Mouse (Mus musculus) hindlimb bud, embryonic 11.5 days (tissue): ENCODE data around the gene Serbp1.

ENCODE experiments used
- DNase-seq: peaks from one replicate; pipeline ENCODE4 v3.0.0-alpha.2; 2012; ENCODE audit warnings: low read depth, low spot score; ENCODE audit errors: extremely low spot score

Gene Serbp1

DNA sequence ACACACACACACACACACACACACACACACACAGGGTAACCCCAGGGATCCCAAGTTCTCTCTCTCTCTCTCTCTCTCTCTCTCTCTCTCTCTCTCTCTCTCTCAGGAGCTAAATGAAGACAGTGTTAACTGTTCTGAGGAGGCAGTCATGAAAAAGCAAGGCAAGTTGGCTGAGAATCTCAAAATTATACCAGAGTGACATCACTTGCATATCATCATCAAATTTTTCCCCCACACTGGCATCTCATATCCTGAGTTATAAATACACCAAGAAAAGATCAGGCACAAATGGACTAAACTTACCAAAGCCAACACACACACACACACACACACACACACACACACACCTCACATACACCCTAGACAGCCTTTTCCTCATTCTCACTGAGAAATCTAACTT, 7.0 kb upstream of the Serbp1 start:
- no peak for DNase-seq

DNA sequence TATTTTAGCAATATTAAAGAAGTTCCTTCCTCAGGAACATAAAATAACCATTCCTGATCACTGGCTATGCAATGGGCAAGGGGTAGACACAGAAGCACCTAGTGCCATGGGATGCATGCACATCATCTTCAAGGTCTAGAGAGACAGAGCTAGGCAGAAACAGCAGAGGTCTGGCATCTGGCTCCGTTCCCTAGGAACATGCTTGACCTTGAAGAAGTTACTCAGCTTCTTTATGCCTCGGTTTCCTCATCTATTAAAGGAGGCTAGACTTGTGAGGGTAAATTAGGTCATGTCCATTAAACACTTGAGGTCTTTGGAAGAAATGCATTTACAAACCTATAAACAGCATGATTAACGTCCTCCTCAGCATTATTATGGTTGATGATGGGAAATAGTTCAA, 2.3 kb upstream of the Serbp1 start:
- no peak for DNase-seq

DNA sequence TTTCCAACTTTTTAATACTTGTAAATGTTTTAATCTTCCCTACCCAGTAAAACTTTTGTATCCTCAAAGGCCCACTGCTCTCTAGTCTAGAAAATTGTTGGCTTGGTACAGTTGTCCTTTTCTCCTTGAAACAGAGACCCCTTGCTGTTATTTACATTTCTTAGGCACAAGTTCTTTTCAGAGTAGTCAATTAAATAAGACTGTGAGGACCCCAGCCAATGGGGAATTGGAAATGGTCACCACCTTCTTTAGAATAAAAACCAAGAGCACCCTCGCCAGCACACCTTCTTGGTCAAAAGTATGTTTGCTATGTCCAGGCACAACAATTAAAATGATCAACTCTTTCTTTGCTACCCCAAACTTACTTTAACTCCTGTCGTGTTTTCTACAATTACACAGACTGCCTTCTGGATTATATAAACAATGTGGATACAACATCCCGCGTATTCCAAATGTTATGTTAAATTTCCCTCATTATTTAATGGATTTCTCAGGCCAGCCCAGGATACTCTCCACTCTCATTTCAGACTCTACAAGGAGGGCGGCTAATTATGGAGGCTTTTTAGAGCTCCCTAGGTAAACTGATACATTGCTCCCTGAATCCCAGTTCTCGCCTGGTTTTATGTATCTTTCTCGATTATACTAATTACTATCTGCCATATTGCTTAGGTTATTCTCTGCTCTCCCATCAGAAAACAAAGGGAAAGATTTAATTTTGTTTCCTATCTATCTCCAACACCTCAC, 1.3 kb upstream of the Serbp1 start:
- DNase-seq, result no peak

DNA sequence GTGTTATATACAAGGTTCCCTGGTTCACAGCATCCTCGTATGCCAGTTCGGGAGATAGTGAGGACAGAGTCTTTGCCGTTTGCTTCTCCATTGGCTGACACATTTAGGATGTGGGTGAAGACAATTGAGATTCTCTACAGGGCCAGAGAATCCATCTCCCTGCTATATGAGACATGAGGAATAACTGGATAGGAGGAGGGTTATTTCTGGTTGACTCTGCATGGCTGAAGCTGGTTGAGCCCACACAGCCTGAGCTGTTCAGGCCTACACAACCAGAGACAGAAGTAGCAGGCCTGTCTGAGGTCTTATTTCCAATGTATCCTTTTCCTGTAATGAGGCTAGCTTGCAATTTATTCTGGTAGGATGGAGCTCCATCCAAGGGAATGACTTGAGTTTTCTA, 3.3 kb downstream of the Serbp1 start:
- no peak for DNase-seq

DNA sequence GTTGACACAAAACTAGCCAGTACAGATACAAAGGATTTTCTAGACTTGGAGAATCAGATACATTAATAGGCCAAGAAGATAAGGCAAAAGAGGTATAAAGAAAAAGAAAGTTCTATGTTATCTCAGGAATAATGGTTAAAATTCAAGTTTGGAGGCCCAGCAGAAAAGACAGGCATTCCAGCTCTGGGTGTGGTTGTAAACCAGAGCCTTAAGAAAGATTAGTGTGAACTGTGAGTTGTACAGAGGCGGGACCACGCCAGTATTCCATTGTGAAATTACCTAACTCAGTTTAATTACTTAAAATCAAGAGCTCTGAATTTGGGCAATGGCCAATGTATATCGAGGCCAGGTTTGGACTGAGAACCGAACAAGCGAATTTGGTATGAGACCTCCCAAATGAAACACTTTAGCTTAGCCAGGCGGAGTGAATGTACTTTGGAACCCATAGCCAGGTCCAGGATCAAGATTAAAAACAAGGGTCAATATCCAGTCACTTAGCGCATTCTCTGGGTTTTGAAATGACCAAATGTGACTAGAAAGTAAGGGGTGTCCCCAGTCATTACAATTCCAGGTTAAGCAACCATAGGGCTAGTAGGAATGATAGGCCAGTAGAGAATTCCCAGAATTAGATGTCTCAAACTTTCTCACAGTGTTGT, 5.9 kb downstream of the Serbp1 start:
- no peak for DNase-seq

DNA sequence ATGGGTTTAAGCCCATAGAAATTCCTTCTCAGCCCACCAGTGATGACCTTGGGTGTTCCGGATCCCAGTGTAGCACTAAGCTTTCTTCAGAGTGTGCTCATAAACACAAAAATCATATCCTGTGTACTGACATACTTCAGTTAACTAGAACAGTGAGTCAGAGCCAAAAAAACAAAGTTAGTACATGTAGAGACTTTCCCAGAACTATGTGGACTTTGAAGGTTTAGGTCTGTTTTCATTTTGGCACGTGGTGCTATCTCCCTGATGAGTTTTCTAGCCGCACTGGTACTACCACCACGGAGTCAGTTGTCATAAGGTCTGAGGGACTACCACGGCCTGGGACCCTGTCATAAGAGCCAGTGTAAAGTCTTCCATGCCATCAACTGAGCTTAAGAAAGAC, 6.5 kb downstream of the Serbp1 start:
- DNase-seq, result no peak

DNA sequence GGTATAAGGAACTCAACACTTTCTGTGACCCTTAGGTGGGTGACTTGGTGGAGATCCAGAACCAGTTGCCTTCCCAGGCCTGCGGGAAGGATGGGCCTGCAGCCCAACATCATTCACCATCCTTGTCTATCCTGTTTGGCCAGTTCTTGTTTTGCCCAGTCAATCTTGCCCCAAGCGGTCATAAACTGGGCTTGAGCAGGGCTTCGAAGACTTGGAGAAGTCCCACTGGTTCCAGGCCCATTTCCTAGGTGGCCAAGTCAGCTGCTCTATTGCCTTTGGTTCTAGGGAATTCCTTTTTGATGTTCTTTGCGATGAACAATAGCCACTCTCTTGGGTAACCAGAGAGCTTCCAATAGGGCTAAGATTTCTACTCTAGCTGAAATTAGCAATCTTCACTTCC, 13.1 kb downstream of the Serbp1 start:
- DNase-seq, result no peak

DNA sequence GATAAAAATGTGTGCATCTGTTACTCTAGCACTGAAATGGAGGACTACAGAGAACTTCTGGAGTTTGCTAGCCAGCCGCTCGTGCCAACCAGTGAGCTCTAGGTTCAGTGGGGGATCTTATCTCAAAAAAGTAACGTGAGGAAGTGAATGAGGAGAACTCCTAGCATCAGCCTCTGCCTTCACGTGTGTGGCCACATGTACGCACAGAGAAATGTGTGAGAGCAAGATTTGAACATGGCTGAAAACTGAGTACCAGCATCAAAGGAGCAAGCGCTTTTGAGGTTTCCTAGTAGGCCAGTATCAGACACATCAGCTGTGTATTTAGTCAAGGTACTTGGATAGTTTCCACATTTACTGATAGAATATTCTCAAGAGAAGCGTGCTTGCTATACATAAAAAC, 27.0 kb downstream of the Serbp1 start:
- no peak for DNase-seq

DNA sequence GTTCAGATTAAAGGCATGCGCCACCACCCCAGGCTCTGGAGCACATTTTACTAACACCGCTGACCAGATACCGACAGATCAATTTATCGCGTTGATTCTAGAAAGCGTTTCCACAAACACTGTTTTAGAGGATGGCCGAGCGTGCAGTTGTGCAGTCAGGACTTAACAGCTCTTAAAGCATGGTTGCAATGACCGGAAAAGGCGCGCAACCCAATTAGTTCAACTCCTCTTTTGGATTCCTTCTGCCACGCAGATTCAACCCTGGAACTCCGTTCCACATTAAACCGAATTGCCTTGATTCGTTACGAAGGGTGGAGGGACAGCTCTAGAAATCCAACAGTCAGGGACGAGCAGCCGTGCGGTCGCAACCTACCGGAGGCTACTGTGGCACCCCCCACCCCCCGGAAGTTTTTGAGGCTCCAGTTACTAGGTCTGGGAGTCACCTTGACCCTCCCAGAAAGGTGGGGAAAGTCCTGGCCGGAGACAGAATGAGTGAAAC, 28.2 kb downstream of the Serbp1 start:
- DNase-seq, result no peak

DNA sequence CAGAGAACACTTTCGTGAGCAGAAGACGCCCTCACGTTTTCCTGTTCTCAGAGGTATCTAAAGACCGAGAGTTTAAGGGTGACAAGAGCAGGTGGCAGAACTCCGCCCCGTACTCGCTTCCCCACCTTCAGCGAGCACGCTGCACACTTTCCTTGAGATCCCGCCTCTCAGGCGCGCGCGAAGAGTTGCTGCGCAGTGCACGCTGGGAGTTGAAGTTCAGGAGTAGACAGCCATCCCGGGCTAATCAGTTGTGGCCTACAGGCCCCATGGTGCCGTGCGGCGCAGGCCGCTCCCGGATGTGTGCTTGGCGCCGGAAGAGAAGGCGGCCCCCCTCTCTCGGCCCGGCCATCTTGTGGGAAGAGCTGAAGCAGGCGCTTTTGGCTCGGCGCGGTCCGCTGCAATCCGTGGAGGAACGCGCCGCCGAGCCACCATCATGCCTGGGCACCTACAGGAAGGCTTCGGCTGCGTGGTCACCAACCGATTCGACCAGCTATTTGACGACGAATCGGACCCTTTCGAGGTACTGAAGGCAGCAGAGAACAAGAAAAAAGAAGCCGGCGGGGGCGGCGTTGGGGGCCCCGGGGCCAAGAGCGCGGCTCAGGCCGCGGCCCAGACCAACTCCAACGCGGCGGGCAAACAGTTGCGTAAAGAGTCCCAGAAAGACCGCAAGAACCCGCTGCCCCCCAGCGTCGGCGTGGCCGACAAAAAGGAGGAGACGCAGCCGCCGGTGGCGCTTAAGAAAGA, 28.9 kb downstream of the Serbp1 start:
- DNase-seq, result peak; percentile 88

DNA sequence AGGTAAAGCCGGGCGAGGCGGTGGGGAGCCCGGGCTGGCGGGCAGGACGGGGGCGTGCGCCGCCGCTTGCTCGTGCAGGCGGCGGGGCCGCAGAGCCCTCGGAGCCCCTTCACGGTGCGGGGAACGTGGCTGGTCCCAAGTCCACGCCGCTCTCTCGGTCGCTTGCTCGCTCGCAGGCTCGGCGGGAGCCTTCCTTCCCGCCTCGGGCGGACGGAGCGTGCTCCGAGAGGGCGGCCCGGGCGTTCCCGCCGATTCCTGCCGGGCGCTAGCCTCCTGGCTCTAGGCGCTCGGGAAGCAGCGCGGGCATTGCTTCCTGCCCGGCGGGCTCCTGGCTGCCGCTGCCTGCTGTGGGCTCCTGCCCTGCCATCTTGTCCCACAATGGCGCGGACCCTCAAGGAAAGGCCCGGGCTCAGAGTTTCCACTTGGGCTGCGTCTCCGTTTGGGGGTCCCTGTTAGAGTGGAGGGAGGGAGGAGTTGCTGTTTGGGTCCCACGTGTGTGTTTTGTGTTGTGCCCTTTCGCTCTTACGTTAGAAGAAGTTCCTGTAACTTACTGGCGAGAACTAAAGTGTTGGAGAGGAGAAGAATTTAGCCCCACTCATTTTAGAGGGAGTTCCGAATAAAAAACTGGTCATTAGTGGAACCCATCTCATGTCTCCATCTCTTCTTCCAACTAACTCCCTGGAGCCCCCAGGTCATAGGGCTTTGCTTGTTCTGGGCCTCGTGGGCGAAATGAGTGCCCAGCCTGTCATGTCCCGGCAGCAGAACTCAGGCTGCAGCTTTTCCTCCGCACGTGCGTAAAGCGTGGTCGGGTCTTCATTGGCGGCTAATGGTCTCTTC, 29.6 kb downstream of the Serbp1 start:
- DNase-seq, result no peak

DNA sequence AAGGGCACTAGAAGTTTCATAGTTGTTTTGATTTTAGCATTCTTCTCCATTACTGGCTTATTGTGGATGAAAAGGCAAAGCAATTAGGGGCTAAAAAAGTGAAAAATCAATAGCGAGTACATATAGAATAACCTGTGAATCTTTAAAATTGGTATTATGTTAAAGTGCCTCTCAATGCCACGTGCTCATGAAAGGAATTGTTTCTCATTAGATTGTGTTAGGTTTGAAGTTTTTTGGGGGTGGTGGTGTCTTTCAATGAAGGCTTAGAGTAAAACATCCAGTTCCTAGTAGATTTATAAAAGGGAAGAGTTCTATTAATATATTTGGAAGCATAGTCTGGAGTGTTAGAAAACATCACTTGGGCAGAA, 30.3 kb downstream of the Serbp1 start:
- DNase-seq, result no peak

DNA sequence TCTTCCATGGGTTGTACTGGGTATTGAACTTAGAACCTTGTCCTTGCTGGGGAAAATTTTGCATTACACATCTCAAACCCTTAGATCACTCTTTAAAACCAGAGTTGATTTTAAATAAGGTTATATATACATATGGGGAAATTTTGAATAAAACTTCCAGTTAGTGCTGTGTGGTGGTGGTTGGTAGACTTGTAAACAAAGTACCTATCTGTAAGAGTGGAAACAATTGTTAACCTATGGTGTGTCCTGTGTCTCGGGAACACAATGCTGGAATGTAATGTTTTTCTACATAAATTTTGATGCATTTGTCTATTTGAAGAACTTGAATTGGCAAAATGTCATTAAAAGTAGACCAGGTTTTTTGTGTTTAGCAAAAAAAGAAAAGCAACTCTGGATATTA, 31.0 kb downstream of the Serbp1 start:
- DNase-seq, result no peak

DNA sequence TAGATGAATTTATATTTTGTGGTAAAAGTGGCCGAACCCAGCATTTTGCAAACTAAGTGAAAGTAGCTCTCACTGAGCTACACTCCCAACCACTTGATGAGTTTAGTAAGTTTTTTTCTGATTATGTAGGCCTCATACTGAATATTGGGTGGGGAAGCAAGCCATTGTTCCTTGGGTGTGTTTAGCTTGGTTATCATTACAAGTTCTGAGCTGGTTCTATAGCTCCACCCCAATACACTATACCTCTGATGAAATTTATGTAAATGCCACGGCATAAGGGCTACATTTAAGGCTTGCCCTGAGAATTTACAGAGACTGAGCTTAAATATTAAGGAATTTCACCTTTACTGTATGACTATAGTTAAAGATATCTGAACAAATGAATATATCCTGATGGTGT, 31.5 kb downstream of the Serbp1 start:
- no peak for DNase-seq

DNA sequence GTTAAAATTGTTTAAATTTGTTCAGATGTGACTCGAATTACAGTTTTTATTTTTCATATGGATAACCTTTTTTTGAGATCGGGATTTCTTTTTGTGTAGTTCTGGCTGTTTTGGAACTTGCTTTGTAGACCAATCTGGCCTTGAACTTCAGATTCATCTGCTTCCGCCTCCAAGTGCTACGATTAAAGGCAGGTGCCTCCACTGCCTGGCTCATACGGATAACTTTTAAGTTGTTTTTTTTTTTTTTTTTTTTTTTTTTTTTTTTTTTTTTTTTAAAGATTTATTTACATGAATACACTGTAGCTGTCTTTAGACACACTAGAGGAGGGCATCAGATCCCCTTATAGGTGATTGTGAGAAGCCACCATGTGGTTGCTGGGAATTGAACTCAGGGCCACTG, 40.0 kb downstream of the Serbp1 start:
- DNase-seq, result no peak

DNA sequence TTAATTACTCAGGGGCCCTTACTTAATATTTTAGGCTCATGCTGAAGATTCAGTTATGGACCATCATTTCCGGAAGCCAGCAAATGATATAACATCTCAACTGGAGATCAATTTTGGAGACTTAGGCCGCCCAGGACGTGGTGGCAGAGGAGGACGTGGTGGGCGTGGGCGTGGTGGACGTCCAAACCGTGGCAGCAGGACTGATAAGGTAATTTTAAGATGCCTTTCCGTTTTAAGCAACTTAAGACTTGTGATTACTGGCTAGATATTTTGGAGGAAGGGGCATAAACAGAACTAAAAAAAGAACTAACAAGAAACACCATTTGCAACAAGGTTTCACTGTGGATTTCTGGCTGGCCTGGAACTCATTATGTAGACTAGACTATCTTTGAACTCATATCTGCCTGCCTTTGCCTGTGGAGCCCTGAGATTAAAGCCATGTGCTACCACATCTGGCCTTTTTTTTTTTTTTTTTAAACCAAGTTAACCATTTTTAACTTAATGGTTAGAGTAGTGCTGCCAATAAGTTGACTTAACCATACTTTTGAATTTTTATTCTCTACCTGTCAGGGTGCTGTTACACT, 43.7 kb downstream of the Serbp1 start:
- no peak for DNase-seq

DNA sequence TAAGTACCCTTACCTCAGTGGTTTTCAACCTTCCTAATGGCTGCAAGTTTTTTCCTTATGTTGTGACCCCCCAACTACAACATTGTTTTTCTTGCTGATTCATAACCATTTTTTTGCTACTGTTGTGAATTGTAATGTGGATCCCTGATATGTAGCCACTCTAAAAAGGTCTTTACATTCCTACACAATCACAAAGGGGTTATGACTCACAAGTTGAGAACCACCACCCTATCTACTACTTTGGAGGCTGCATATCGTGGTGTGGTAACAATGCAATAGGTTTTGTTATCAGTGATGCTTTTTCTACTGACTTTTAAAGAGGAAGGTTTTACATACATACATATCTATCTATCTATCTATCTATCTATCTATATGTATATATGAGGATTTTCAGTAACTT, 44.9 kb downstream of the Serbp1 start:
- DNase-seq, result no peak

DNA sequence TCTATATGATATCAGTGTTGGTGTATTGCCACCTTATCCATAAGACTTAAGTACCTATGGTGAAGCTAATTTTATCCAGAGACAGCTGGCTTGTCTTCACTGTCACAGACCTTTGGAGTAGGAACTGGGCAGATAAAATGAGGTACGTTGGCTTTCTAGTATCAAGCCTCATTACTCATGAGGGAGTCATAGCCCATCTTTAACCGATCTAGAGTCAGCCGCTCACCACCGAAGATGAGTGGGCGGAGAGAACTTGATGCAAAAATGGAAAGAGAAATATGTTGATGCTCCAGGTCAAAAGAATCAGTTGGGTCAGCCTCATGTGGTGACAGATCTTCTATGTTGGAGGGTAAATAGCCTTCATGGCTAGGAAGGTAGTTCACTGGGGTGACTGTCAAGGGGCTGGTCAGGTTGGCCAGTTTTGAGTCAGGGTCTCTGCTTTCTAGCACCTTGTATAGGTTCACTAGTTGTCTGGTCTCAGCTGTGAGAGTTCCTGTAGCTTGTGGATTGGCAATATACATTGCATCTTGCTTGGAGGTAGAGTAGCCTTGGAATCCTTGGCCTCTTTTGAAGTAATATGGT, 54.2 kb downstream of the Serbp1 start:
- DNase-seq, result no peak

DNA sequence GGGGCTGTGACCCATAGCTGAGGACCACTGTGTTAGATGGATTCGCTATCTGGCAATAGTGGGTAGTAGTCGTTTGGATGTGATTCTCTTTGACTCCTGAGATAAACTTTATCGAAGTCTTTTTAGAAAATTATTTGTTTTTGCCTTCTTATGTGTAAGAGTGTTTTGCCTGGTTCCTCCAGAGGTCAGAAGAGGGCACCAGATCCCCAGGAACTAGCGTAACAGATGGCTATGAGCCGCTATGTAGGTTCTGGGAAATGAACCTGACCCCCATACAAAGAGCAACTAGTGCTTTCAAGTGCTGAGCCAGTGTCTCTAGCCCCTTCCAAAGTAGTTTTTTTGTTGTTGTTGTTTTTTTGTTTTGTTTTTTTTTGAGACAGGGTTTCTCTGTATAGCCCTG, 58.1 kb downstream of the Serbp1 start:
- no peak for DNase-seq

DNA sequence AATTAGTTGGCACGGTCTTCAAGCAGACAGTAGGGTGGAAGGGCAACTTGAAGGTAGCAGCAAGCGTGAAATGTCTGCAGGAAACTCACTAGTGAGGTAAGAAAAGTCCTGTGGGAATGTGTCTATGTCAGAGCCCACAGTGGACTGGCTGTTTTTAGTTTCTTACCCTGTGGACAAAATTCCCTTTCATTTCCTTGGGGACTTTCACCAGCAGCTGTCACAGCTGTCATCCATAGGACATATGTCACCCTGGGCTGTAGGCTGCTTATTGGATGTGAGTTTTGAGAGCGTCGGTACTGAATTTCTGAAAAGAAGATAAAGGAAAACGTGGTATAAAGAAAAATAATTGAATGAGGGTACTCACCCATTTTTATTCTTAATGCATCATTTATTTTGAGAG, 60.8 kb downstream of the Serbp1 start:
- DNase-seq, result no peak

DNA sequence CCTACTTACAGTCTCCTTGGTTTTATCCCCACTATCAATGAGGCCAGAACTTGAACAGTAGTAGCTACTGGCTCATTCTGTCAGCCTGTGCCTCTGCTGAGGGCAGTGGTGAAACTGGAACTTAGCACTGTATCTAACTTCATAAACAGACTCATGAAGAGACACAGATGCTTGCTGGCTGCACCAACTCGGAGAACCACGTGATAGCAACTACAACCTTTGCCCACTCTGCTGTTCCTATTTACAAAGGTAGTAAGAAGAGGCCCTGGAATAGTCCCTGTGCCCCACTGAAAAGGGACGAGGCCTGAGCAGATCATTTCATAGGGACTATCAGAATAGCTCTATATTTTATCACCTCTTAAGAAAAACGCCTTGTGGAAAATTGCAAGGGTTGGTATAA, 62.3 kb downstream of the Serbp1 start:
- DNase-seq, result no peak
